Mouse (Mus musculus): ENCODE data around the gene Smim9. TPM values are rescaled to one million over a fixed set of nuclear protein-coding genes. Genes with fewer than 3 reads are reported as not detected.

Gene Smim9
- polyA plus RNA-seq, 1 experiment = not detected

- no peaks in the 10 kb centered on the region for H3K79me2 ChIP-seq (ENCODE audit: control insufficient read depth, insufficient read depth)
These were observed 25.4 kb downstream of the Smim9 start for GRCm38 (mm10) chrX:75138182-75138581.

GRCm38 (mm10) chrX:75137729-75138128, 25.8 kb downstream of the Smim9 start:
- TF ChIP-seq USF1 (IDR thresholded peaks at IDR 0.05; ENCODE audit: low read depth) = no peak
- no peak for TF ChIP-seq CTCF (IDR thresholded peaks at IDR 0.05; ENCODE audit: control insufficient read depth, insufficient read depth, insufficient read length)
- TF ChIP-seq MAX (IDR thresholded peaks at IDR 0.05) = no peak
- TF ChIP-seq MYOG (IDR thresholded peaks at IDR 0.05; ENCODE audit: control insufficient read depth, extremely low read depth, insufficient read length) = no peak
- no peak for TF ChIP-seq MYOD1 (IDR thresholded peaks at IDR 0.05; ENCODE audit: control insufficient read depth, insufficient read length, low read depth)
- TF ChIP-seq CEBPB (IDR thresholded peaks at IDR 0.05; ENCODE audit: low read depth) = no peak
- no peak for TF ChIP-seq FOSL1 (IDR thresholded peaks at IDR 0.05; ENCODE audit: insufficient read depth, low read length, poor library complexity, severe bottlenecking)
- Histone ChIP-seq H3K27me3 (ENCODE audit: control insufficient read depth, insufficient read depth, insufficient read length) (no peaks in the 10 kb centered on the region), H3K4me3 (ENCODE audit: insufficient read depth, poor library complexity, severe bottlenecking) (no peak overlapping the region), H3K79me2 (ENCODE audit: control insufficient read depth, insufficient read depth) (no peaks in the 10 kb centered on the region), H3ac (ENCODE audit: control insufficient read depth, insufficient read length, low read depth) (no peak overlapping the region), H3K79me3 (ENCODE audit: low read depth) (no peaks in the 10 kb centered on the region), H3K36me3 (ENCODE audit: control insufficient read depth, insufficient read depth) (no peaks in the 10 kb centered on the region)

More at GRCm38 (mm10) chrX:75138182-75138581, 25.4 kb downstream of the Smim9 start:
- H3K79me3 ChIP-seq (ENCODE audit: low read depth) = no peaks in the 10 kb centered on the region
- no peak overlapping the region for H3K4me3 ChIP-seq (ENCODE audit: insufficient read depth, poor library complexity, severe bottlenecking)
- H3K27me3 ChIP-seq (ENCODE audit: control insufficient read depth, insufficient read depth, insufficient read length) = no peaks in the 10 kb centered on the region
- TF ChIP-seq CEBPB (IDR thresholded peaks at IDR 0.05; ENCODE audit: low read depth) (no peak), MYOD1 (IDR thresholded peaks at IDR 0.05; ENCODE audit: control insufficient read depth, insufficient read length, low read depth) (no peak)
- no peaks in the 10 kb centered on the region for H3K36me3 ChIP-seq (ENCODE audit: control insufficient read depth, insufficient read depth)
- no peak overlapping the region for H3ac ChIP-seq (ENCODE audit: control insufficient read depth, insufficient read length, low read depth)

GRCm38 (mm10) chrX:75136938-75137337, 26.6 kb downstream of the Smim9 start:
- no peaks in the 10 kb centered on the region for H3K27me3 ChIP-seq (ENCODE audit: control insufficient read depth, insufficient read depth, insufficient read length)
- H3K36me3 ChIP-seq (ENCODE audit: control insufficient read depth, insufficient read depth) = no peaks in the 10 kb centered on the region
- H3K4me3 ChIP-seq (ENCODE audit: insufficient read depth, poor library complexity, severe bottlenecking) = no peak overlapping the region
- H3ac ChIP-seq (ENCODE audit: control insufficient read depth, insufficient read length, low read depth) = no peak overlapping the region
- no peaks in the 10 kb centered on the region for H3K79me2 ChIP-seq (ENCODE audit: control insufficient read depth, insufficient read depth)
- TF ChIP-seq MYOG (IDR thresholded peaks at IDR 0.05; ENCODE audit: control insufficient read depth, extremely low read depth, insufficient read length) (no peak), FOSL1 (IDR thresholded peaks at IDR 0.05; ENCODE audit: insufficient read depth, low read length, poor library complexity, severe bottlenecking) (no peak), USF1 (IDR thresholded peaks at IDR 0.05; ENCODE audit: low read depth) (no peak), MYOD1 (IDR thresholded peaks at IDR 0.05; ENCODE audit: control insufficient read depth, insufficient read length, low read depth) (no peak), CEBPB (IDR thresholded peaks at IDR 0.05; ENCODE audit: low read depth) (no peak), CTCF (IDR thresholded peaks at IDR 0.05; ENCODE audit: control insufficient read depth, insufficient read depth, insufficient read length) (no peak), MAX (IDR thresholded peaks at IDR 0.05) (no peak)
- no peaks in the 10 kb centered on the region for H3K79me3 ChIP-seq (ENCODE audit: low read depth)

- no peak for TF ChIP-seq MAX (IDR thresholded peaks at IDR 0.05)
- no peak for TF ChIP-seq USF1 (IDR thresholded peaks at IDR 0.05; ENCODE audit: low read depth)
- no peak for TF ChIP-seq MYOG (IDR thresholded peaks at IDR 0.05; ENCODE audit: control insufficient read depth, extremely low read depth, insufficient read length)
- TF ChIP-seq FOSL1 (IDR thresholded peaks at IDR 0.05; ENCODE audit: insufficient read depth, low read length, poor library complexity, severe bottlenecking) = no peak
- TF ChIP-seq MYOD1 (IDR thresholded peaks at IDR 0.05; ENCODE audit: control insufficient read depth, insufficient read length, low read depth) = no peak
- no peak for TF ChIP-seq CTCF (IDR thresholded peaks at IDR 0.05; ENCODE audit: control insufficient read depth, insufficient read depth, insufficient read length)
- no peak for TF ChIP-seq CEBPB (IDR thresholded peaks at IDR 0.05; ENCODE audit: low read depth)
- Histone ChIP-seq H3K36me3 (ENCODE audit: control insufficient read depth, insufficient read depth) (no peaks in the 10 kb centered on the region), H3K27me3 (ENCODE audit: control insufficient read depth, insufficient read depth, insufficient read length) (no peaks in the 10 kb centered on the region), H3K4me3 (ENCODE audit: insufficient read depth, poor library complexity, severe bottlenecking) (peak within 1 kb of the TSS; percentile 45), H3ac (ENCODE audit: control insufficient read depth, insufficient read length, low read depth) (peak within 1 kb of the TSS; percentile 96), H3K79me3 (ENCODE audit: low read depth) (peaks cover 12% of the 10 kb centered on the region), H3K79me2 (ENCODE audit: control insufficient read depth, insufficient read depth) (peaks cover 34% of the 10 kb centered on the region)
These were observed 33.0 kb downstream of the Smim9 start, which contains the start of gene Mpp1 for GRCm38 (mm10) chrX:75130467-75131160. TSS of gene Mpp1 (minus strand) at chrX:75131016.

- H3K79me3 ChIP-seq (ENCODE audit: low read depth) = peaks cover 12% of the 10 kb centered on the region
- no peak for TF ChIP-seq USF1 (IDR thresholded peaks at IDR 0.05; ENCODE audit: low read depth)
- TF ChIP-seq FOSL1 (IDR thresholded peaks at IDR 0.05; ENCODE audit: insufficient read depth, low read length, poor library complexity, severe bottlenecking) = no peak
- TF ChIP-seq MAX (IDR thresholded peaks at IDR 0.05) = no peak
- TF ChIP-seq MYOD1 (IDR thresholded peaks at IDR 0.05; ENCODE audit: control insufficient read depth, insufficient read length, low read depth) = no peak
- no peak for TF ChIP-seq MYOG (IDR thresholded peaks at IDR 0.05; ENCODE audit: control insufficient read depth, extremely low read depth, insufficient read length)
- TF ChIP-seq CTCF (IDR thresholded peaks at IDR 0.05; ENCODE audit: control insufficient read depth, insufficient read depth, insufficient read length) = no peak
- TF ChIP-seq CEBPB (IDR thresholded peaks at IDR 0.05; ENCODE audit: low read depth) = no peak
- no peak overlapping the region for H3ac ChIP-seq (ENCODE audit: control insufficient read depth, insufficient read length, low read depth)
- no peaks in the 10 kb centered on the region for H3K27me3 ChIP-seq (ENCODE audit: control insufficient read depth, insufficient read depth, insufficient read length)
- H3K4me3 ChIP-seq (ENCODE audit: insufficient read depth, poor library complexity, severe bottlenecking) = no peak overlapping the region
- H3K36me3 ChIP-seq (ENCODE audit: control insufficient read depth, insufficient read depth) = peaks cover 5% of the 10 kb centered on the region
- peaks cover 34% of the 10 kb centered on the region for H3K79me2 ChIP-seq (ENCODE audit: control insufficient read depth, insufficient read depth)
These were observed 34.1 kb downstream of the Smim9 start for GRCm38 (mm10) chrX:75129474-75129873.

Measured in C2C12 (cell line).